Mouse (Mus musculus) spleen, postnatal 10 days (tissue): ENCODE measurements around the gene Clec12a.

Experiments
- DNase-seq, 2 experiments: peaks; one replicate each; pipeline ENCODE4 v3.0.0; 2021 to 2022; ENCODE audit warnings: low spot score in 2 of 2

Gene Clec12a

DNA sequence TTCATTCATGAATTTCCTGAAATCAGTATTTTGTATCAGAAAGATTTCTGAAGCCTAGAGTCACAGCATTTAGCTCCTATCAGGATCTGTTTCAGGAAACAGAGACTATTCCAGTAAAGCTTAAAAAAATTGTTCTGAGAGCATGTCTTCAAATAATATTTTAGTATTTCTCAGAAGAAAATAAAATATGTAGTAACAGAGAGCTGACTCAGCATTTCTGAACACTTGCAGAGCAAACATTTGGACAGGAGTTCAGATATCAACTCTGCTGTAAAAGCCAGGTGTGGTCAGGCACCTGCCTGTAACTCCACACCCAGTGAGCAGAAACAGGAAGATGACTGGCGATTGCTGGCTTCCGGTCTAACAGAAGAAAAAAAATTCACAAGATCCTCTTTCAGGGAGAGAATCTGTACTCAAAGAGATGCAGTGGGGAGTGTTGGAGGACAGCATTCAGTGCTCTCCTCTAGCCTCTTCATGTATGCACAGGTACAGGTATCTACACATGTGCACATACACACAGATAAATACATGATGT is 32.5 kb downstream of the Clec12a start:
- no peak for DNase-seq

DNA sequence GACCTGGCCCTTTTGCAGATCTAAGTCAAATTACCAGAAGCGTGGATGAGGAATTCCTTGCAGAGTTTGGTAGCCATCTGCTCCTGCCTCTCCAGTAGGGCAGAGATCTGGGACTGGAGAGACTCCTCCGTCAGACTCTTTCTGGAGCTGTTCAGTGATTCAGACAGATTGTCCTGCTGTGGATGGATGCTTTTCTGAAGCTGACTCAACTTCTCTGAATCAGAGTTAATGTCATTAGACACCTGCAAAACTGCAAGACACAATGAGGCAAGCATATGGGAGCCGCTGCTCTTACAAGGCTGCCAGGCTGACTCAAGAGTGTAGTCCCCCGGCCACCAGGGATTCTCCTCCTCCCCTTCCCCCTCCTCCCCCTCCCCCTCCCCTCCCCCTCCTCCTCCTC is 38.0 kb downstream of the Clec12a start:
- no peak for DNase-seq

GRCm38 (mm10) chr6:129381736-129382135 is 39.2 kb downstream of the Clec12a start:
- DNase-seq: no peak

DNA sequence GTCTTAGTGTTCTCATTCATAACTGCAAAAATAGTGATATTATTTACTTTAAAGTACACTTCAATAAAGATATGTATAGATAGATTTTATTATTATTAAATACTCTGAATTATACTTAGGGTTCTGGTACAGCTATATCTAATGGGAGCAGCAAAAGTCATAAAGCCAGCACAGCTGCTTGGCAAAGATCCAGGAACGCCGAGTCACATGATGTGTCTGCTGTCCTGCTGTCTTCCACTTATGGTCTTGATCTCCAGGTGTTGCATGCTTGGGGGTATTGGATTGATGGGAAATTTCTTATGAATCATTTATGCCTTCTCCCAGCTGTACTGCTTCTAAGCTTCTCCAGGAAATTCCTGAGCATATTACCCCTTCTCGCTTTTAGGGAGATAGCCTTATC is 41.0 kb downstream of the Clec12a start:
- no peak for DNase-seq

- no peak for DNase-seq
Measured at GRCm38 (mm10) chr6:129385000-129385399, 42.5 kb downstream of the Clec12a start.

- no peak for DNase-seq
Measured at GRCm38 (mm10) chr6:129385774-129386173, 43.3 kb downstream of the Clec12a start, which contains the start of gene Clec12b. Clec12b (minus strand) TSS chr6:129385874.

GRCm38 (mm10) chr6:129393087-129393720 is 50.7 kb downstream of the Clec12a start:
- no peak for DNase-seq

- DNase-seq: no peak
Measured at GRCm38 (mm10) chr6:129393732-129394131, 51.2 kb downstream of the Clec12a start.

DNA sequence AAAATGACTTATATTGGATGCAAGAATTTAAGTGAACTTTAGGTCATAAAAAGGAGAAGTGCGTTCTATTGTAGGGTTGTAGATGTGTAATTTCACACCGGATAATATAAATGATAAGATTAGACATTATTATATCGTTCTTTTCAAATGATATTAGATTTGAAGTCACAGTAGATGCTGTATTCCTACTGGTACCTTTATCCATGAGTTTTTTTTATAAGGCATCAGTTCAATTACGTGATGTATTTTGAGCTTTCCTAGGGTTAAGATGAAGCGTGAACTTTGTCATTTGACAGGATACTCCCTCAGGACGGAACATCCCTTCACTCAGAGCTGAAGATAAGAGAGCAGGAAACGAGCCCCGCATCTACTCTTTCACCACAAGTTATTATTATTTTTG is 54.5 kb downstream of the Clec12a start, which contains the start of gene Clec1b:
Clec1b (plus strand) TSS at position 301 of the 400 bp plus-strand sequence.
- no peak for DNase-seq

DNA sequence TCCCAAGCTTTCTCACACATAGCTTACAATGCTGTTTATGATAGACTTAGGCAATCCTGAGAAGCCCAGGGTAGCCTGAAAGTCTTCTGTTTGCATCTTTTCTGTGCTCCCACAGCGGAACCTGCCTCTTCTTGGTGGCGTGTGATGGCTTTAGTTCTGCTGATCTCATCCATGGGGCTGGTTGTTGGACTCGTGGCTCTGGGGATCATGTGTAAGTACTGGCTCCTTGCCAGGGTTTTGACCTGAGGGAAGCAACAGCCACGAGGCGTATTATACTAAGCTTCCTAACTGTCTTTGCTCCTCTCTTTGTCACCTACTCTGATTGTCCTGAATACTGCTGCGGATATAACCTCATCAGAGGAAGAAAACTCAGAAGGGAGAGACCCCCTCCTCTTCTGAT is 57.5 kb downstream of the Clec12a start:
- DNase-seq: no peak

GRCm38 (mm10) chr6:129402404-129402803 is 59.9 kb downstream of the Clec12a start:
- DNase-seq: no peak

GRCm38 (mm10) chr6:129403391-129403790 is 60.9 kb downstream of the Clec12a start:
- no peak for DNase-seq

DNA sequence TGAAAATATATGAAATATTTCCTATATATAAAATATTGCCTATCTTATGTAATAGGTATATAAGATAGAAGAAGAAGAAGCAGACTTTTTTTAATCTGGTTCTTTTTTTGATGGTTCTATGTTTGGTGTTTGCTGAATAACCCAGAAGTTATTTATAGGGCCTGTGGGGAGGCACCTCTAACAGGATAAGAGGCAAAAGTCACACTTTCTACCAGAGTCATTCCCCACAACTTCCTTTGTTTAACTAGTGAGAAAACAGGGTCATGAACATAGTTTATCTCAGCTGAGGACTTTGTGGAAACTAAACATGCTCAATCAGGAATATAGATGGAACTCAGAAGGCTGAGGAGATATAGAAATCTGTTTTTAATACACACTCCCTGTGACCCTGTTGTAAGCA is 63.5 kb downstream of the Clec12a start:
- DNase-seq: no peak

GRCm38 (mm10) chr6:129407324-129407723 is 64.8 kb downstream of the Clec12a start:
- DNase-seq: no peak

GRCm38 (mm10) chr6:129408562-129408961 is 66.1 kb downstream of the Clec12a start, which contains the start of gene Clec9a:
Clec9a (plus strand) TSS chr6:129408862.
- DNase-seq: no peak

GRCm38 (mm10) chr6:129414177-129414576 is 71.7 kb downstream of the Clec12a start:
- DNase-seq: no peak
